Mouse (Mus musculus) spleen, postnatal 10 days (tissue): ENCODE measurements around the gene Zfp768.
A peak's percentile ranks its signal among the peaks of the same experiment; 100 is the strongest.
"Not testable (repeated sequence)": the region's sequence is repeated elsewhere in the genome, so short reads cannot be mapped to it uniquely, and the experiment has no call there.

Experiments used
- DNase-seq, 2 experiments: peaks; one replicate each; pipeline ENCODE4 v3.0.0; 2021 to 2022; ENCODE audit warnings: low spot score in 2 of 2

The Zfp768 gene

DNA sequence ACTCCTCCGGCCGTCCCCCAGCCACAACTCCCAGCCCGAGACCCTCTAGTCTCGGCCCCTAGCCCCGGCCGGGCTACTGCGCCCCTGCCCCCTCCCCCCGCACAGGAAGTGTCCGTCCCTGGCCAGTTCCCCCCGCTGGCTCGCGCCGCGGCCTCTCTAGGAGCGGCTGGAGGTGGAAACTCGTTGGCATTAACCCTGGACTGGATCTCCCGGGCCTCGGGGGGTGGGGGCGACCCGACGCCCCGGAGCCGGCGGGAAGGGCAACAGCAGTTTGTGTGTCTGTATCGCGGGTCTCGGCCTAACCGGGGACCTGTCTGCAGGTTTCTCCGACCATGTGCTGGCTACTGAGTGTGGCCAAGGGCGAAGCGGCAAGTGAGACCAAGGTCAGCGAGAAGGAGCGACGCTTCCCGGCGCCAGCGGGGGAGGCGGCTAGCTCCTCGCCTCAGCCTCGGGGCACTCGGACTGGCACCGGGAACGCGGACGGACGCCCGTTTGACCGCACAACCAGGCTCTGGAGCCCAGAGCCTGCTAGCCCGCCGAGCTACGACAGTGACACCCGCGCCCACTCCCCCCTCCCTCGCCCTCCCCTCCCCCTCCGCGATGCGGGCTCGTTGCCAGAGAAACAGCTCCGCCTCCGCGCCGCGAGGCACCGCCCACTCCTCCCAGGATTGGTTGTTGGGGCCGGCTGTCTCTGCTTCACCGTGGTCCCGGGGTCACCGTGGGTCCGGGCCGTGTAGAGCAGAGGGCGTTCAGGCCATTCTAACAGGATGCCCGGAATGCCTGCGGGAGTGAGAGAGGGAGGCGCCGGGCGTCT lies at the start of gene Zfp768:
TSS of gene Zfp768 (minus strand) at position 78 of the 814 bp plus-strand sequence.
- peak; percentile 92 to 93 for DNase-seq

- no peak for DNase-seq
These were observed 48.5 kb upstream of the Zfp768 start for GRCm38 (mm10) chr7:127393944-127394333.

DNA sequence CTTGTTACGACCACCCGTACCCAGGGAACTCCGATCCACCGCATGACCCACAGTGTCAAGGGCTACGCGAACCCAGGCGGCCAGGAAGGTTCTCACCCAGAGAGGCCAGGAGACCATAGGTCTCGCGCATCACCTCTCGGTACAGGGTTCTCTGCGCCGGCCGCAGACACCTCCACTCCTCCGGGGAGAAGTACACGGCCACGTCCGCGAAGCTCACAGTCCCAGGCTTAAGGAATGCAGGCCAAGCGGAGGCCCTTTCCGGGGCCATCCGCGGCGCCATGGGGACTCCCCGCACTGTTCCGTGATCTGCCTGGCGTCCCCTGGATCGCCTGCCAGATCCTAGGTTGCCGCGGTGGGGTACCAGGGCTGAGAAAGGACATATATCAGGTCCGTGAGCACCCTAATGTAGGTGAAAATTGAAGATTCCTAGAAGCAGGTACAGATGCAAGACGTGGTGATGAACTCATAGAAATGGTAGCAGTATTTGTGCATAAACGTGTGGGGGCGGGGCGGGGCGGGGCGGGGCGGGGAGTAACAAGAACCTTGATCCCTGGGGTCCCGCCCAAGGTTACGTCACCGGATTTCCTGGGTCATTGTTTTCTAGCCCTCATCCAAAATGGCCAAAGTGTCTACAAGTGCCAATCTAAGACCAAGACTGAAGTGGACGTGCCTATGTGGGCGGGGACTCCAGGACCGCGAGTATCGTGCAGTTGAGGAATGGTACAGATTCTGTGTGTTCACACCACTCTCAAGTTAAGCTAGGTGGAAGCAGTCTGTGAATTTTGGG lies 48.0 kb upstream of the Zfp768 start, which contains the start of gene E430018J23Rik:
TSS of gene E430018J23Rik (minus strand) at position 473 of the 787 bp plus-strand sequence.
- DNase-seq = peak; percentile 75 to 93

DNA sequence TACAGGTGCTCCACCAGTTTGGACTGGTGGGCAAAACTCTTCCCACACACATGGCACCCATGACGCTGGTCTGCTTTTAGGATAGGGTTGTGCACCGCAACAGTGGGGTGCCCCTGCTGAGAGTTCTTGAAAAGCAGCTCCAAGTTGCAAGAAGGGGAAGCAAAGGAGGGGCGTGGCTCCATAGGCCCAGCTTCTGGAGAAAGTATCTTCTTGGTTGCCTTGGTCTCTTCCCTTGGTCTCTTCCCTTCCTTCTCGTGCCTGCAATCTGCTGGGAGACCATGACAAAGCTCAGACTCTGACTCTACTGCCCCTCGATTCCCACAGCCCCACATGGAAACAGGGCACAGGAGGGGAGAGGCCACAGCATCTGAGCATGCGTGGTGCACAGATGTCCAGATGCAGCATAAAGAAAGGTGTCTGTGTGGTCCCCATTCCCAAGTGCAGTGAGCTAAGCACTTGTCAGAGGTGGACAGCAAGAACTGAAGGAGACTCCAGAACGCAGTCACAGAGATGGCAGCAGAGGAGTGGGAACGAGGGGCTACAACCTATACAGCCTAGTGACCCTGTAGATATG lies 46.9 kb upstream of the Zfp768 start:
- DNase-seq = no peak

GRCm38 (mm10) chr7:127391538-127391937 lies 46.1 kb upstream of the Zfp768 start:
- no peak for DNase-seq

DNA sequence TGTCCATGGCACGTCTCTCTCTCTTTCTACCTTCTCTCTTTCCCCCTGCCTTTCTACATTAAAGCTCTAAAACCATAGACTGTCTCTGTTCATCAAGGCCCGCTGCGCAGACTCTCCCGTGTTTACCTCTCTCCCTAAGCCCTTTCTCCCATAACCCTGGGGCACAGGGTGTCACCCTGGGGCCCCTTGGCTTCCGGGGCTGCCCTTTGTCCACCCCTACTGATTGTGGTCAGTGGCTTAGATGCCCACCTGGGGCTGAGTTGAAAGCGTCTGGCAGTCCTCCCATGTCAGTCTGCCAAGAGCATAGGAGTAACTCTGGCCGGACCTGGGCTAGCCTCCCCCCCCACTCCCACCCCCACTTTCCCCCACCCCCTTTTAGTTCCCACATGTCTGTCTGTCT lies 44.9 kb upstream of the Zfp768 start:
- no peak for DNase-seq

- DNase-seq = not testable (repeated sequence)
These were observed 42.8 kb upstream of the Zfp768 start for GRCm38 (mm10) chr7:127388201-127388600.

DNA sequence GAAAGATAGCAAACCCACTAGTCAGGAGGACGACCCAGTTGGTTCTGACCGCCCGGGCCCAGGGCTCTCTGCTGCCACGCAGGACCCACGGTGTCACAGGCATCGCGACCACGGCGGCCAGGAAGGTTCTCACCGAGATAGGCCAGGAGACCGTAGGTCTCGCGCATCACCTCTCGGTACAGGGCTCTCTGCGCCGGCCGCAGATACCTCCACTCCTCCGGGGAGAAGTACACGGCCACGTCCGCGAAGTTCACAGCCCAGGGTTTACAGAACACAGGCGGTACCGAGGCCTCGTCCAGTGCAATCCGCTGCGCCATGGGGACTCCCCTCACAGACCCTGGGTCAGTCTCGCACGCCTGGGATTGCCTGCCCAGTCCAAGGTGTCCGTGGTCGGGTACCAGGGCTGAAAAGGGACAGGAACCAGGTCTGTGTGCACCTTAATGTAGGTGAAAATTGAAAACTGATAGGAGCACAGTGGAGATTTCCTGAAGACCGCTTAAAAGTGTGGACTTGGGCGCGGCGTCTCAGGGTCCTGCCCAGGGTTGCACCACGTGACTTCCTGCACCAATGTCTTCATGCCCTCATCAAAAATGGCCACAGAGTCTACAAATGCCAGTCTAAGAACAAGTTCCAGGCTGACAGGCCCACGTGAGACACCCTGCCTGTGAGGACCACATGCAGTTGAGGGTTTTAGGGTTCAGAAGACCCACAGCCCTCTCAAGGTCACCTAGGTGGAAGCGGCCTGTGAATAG lies 41.4 kb upstream of the Zfp768 start, which contains the start of gene 9130019O22Rik:
TSS of gene 9130019O22Rik (minus strand) at position 526 of the 752 bp plus-strand sequence.
- DNase-seq = peak; percentile 87 to 95

DNA sequence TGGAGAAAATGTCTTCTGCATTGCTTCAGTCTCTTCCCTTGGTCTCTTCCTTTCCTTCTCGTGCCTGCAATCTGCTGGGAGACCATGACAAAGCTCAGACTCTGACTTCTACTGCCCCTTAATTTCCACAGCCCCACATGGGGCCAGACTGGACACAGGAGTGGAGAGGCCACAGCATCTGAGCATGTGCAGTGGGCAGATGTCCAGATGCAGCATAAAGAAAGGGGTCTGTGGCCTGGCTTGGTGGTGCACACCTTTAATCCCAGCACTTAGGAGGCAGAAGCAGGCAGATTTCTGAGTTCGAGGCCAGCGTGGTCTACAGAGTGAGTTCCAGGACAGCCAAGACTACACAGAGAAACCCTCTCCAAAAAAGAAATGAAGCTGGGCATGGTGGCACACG lies 40.2 kb upstream of the Zfp768 start:
- DNase-seq = not testable (repeated sequence)

DNA sequence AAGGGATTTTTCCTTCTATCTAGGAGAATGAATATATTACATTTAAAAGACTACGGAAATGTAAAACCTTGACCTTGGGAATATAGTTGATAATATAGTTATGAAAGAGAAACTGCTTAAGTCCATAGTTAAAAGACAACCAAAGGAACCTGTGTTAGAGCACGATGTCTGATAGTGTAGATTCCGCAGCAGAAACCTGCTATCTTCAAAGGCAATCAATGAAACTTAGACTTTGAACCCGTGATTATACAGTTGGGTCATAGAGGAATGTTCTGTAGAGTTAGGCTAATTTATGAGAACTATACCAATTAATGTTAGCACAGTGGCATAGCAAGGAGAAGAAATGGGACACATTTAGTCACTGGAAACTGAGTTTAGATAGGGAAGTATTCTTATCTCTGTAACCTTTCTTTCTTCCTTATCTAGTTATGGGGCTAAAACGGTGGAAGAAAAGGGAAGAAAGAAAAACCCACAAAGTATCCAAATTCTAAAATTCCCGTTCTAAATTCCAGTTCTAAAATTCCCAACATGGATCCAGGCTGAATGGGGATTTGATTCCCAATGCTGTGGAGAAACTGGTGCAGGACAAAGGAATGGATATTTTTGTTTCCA lies 33.0 kb upstream of the Zfp768 start:
- no peak for DNase-seq

GRCm38 (mm10) chr7:127375271-127376245 lies 30.2 kb upstream of the Zfp768 start, which contains the start of gene Zfp747:
TSS of gene Zfp747 (minus strand) at chr7:127376050.
- peak; percentile 94 to 97 for DNase-seq

- peak; percentile 49 to 53 for DNase-seq
These were observed 26.5 kb upstream of the Zfp768 start for GRCm38 (mm10) chr7:127371870-127372269.

DNA sequence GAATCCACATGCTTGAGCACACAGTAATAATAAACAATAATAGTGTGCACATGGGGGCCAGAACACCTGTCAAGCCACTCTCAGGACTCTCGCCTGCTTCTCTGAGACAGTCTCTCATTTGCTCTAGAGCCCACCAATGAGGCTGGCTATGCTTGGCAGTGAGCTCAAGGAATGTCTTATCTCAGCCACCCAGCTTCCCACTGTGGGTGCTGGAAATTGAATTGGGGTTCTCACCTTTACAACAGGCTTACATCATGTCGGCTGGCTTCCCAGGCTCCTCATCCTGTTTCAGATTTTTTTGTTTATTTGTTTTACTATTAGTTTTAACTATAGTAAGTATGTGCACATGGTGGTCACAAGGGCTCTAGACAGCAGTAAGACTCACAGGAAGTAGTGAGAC lies 25.8 kb upstream of the Zfp768 start:
- DNase-seq = no peak

DNA sequence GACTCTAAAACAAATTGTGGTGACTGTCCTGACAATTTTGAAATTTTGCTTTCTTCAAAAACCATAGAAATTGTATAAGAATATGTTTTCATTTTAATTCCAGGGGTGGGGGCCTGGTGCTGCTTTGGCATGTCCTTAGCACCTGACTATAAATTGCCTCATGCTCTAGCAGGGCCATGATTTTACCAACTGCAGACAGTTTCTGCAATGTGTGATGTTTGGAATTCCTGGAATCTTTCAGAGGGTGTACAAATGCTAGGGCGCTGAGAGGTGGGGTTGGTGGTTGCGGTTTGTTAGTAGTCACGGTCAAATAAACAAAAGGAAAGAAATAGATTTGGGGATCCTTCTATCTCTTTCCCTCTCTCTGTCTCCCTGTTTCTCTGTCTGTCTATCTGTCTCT lies 20.9 kb upstream of the Zfp768 start:
- no peak for DNase-seq

DNA sequence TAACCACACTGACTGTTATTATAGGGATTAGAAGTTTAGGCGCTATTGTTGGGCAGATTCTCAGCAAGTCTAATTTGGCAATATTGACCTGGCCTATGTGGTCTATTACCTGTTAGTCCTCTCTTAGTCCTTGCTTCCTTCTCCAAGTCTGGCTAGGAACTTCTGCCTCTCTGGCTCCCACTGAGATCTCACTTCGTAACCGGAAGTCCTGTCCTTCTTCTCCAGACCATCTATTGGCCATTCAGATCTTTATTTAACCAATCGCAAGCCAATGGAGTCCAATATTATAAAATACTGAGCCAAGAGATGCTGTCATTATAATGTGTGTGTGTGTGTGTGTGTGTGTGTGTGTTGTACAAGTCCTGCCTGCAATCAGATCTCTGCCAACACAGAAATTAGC lies 18.8 kb upstream of the Zfp768 start:
- DNase-seq = no peak

GRCm38 (mm10) chr7:127363475-127363921 lies 18.1 kb upstream of the Zfp768 start:
- DNase-seq = peak in 1 of 2 experiments; percentile 22

GRCm38 (mm10) chr7:127362418-127362817 lies 17.0 kb upstream of the Zfp768 start:
- DNase-seq = peak in 1 of 2 experiments; percentile 36

GRCm38 (mm10) chr7:127361449-127361848 lies 16.1 kb upstream of the Zfp768 start:
- DNase-seq = no peak

GRCm38 (mm10) chr7:127360265-127360664 lies 14.9 kb upstream of the Zfp768 start:
- no peak for DNase-seq

GRCm38 (mm10) chr7:127358472-127358871 lies 13.1 kb upstream of the Zfp768 start:
- no peak for DNase-seq
